Mouse (Mus musculus): ENCODE measurements around the gene Txnrd3. TPM values are rescaled to one million over a fixed set of nuclear protein-coding genes. Genes with fewer than 3 reads are reported as not detected.

The Txnrd3 gene
- total and polyA plus RNA-seq, 3 experiments: 6.1 to 8.6 (median 8.0) TPM

DNA sequence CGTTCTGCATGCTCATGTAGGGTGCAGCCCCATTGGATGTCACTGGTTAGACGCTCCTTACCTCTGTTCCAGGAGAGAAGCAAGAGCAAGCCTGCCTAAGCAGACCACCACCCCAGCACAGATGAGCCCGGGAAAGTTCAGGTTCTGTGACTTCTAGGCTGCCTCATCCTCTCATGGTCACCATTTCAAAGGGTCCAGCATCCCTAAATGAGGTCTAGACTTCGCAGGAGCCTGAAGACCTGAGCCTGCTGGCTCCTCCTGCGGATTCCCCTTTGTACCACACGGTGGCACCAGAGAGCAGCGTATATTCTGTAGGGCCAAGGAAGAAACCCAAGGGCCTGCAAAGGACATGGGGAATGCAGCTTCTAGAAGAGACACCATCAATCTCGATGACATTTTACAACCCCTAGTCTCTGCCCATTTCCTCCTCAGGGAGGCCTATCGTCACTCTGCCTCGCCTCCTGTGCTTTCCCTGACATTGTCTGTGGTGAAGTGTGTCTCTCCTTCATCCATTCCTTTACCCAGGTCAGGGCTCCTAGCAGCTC lies 35.6 kb downstream of the Txnrd3 start:
- peak; percentile 66 for DNase-seq (ENCODE audit: extremely low read depth)
- Histone ChIP-seq H3K79me2 (replicated peaks; ENCODE audit: control insufficient read depth, extremely low read depth, insufficient read depth, poor library complexity, severe bottlenecking) (no peaks in the 10 kb centered on the region), H3K9me3 (replicated peaks; ENCODE audit: low read length) (no peaks in the 10 kb centered on the region), H3K9ac (ENCODE audit: insufficient read depth, low read depth) (no peak overlapping the region), H3K36me3 (replicated peaks in 1 of 2; ENCODE audit: control insufficient read depth in 1 of 2, insufficient read depth in 1 of 2, low read length in 1 of 2) (peaks cover 0 to 11% of the 10 kb centered on the region in 2 experiments), H3K4me3 (replicated peaks in 1 of 3; ENCODE audit: low read depth in 2 of 3, low read length in 2 of 3, poor library complexity in 1 of 3) (no peak overlapping the region), H3K4me2 (ENCODE audit: insufficient read depth, low read depth, poor library complexity, severe bottlenecking) (no peak overlapping the region), H3K27ac (ENCODE audit: insufficient read depth, low read depth) (no peak overlapping the region), H3K27me3 (replicated peaks) (peaks cover 6% of the 10 kb centered on the region), H3K4me1 (ENCODE audit: control insufficient read depth in 1 of 2, insufficient read depth in 2 of 2) (no peaks in the 10 kb centered on the region)
- TF ChIP-seq MXI1 (IDR thresholded peaks at IDR 0.05; ENCODE audit: low read depth, low read length): no peak
- TF ChIP-seq RAD21 (IDR thresholded peaks at IDR 0.05; ENCODE audit: low read depth, low read length): peak; percentile 67
- peak; percentile 55 for TF ChIP-seq SMC3 (IDR thresholded peaks at IDR 0.05; ENCODE audit: low read depth, low read length)
- no peak for TF ChIP-seq ZMIZ1 (IDR thresholded peaks at IDR 0.05; ENCODE audit: low read depth, low read length)
- no peak for TF ChIP-seq IRF4 (IDR thresholded peaks at IDR 0.05; ENCODE audit: low read depth, low read length)
- peak; percentile 82 to 84 for TF ChIP-seq CTCF (conservative IDR thresholded peaks at IDR 0.05 in 1 of 2, IDR thresholded peaks at IDR 0.05 in 1 of 2; ENCODE audit: low read depth in 2 of 2, low read length in 2 of 2)
- TF ChIP-seq SIN3A (IDR thresholded peaks at IDR 0.05; ENCODE audit: low read length): no peak
- no peak for TF ChIP-seq PAX5 (IDR thresholded peaks at IDR 0.05; ENCODE audit: low read length)
- TF ChIP-seq EP300 (IDR thresholded peaks at IDR 0.05; ENCODE audit: low read length): no peak
- TF ChIP-seq ELF1 (IDR thresholded peaks at IDR 0.05; ENCODE audit: low read depth, low read length): no peak
- no peak for TF ChIP-seq JUND (conservative IDR thresholded peaks at IDR 0.05; ENCODE audit: low read depth, low read length)
- in situ Hi-C loops (cut with MboI; ENCODE audit: low pct_ligation_motif_present, low pct_unique_long_range_greater_than_20kb, low sequenced_read_pairs): loop anchor here (25.0 kb wide), 1 partner anchor 308 kb away; no protein-coding TSS in a partner anchor
- dilution Hi-C loops (cut with MboI; ENCODE audit: extremely low pct_ligation_motif_present, extremely low pct_unique_long_range_greater_than_20kb, low sequenced_read_pairs): no loop called here

DNA sequence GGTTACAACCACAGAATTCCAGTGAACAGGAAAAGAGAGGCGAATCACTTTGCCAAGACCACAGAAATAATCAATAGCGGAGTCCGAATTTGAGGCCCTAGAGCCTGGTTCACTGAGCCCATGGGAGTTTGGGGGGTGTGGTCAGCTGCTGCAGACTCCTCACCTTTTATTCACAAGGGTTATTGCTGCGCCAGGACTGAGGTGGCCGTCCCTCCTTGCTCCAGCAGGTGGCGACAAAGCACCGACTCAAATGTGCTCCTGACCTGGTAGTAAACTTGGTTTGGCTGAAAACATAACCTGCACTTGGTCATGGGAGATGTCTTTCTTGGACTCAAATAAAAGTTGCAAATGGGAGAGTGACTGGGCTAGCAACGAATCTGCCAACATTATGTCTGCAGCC lies 36.4 kb downstream of the Txnrd3 start:
- TF ChIP-seq BHLHE40 (IDR thresholded peaks at IDR 0.05; ENCODE audit: low read depth, low read length) (no peak), RAD21 (IDR thresholded peaks at IDR 0.05; ENCODE audit: low read depth, low read length) (peak; percentile 87), ETS1 (conservative IDR thresholded peaks at IDR 0.05; ENCODE audit: low read depth, low read length) (no peak), CTCF (conservative IDR thresholded peaks at IDR 0.05 in 1 of 2, IDR thresholded peaks at IDR 0.05 in 1 of 2; ENCODE audit: low read depth in 2 of 2, low read length in 2 of 2) (peak; percentile 76 to 88), RCOR1 (conservative IDR thresholded peaks at IDR 0.05; ENCODE audit: low read depth, low read length) (no peak), SMC3 (IDR thresholded peaks at IDR 0.05; ENCODE audit: low read depth, low read length) (peak; percentile 71)
- peak; percentile 67 for DNase-seq (ENCODE audit: extremely low read depth)
- Histone ChIP-seq H3K36me3 (replicated peaks in 1 of 2; ENCODE audit: control insufficient read depth in 1 of 2, insufficient read depth in 1 of 2, low read length in 1 of 2) (peaks cover 0 to 4% of the 10 kb centered on the region in 2 experiments), H3K79me2 (replicated peaks; ENCODE audit: control insufficient read depth, extremely low read depth, insufficient read depth, poor library complexity, severe bottlenecking) (no peaks in the 10 kb centered on the region), H3K27me3 (replicated peaks) (peaks cover 6% of the 10 kb centered on the region), H3K4me1 (ENCODE audit: control insufficient read depth in 1 of 2, insufficient read depth in 2 of 2) (no peaks in the 10 kb centered on the region), H3K9ac (ENCODE audit: insufficient read depth, low read depth) (no peak overlapping the region), H3K9me3 (replicated peaks; ENCODE audit: low read length) (no peaks in the 10 kb centered on the region), H3K4me2 (ENCODE audit: insufficient read depth, low read depth, poor library complexity, severe bottlenecking) (no peak overlapping the region), H3K27ac (ENCODE audit: insufficient read depth, low read depth) (no peak overlapping the region), H3K4me3 (replicated peaks in 1 of 3; ENCODE audit: low read depth in 2 of 3, low read length in 2 of 3, poor library complexity in 1 of 3) (no peak overlapping the region)
- in situ Hi-C loops (cut with MboI; ENCODE audit: low pct_ligation_motif_present, low pct_unique_long_range_greater_than_20kb, low sequenced_read_pairs): loop anchor here (10.0 to 25.0 kb wide), 2 partner anchors 307 to 645 kb away; partner anchors contain the start of gene Chst13
- dilution Hi-C loops (cut with MboI; ENCODE audit: extremely low pct_ligation_motif_present, extremely low pct_unique_long_range_greater_than_20kb, low sequenced_read_pairs): no loop called here

Data from CH12.LX (cell line).